Mouse (Mus musculus): ENCODE data around the gene Pga5. TPM values are rescaled to one million over a fixed set of nuclear protein-coding genes. Genes with fewer than 3 reads are reported as not detected.
A peak's percentile ranks its signal among the peaks of the same experiment; 100 is the strongest.

Pga5 gene
- polyA plus RNA-seq, 1 experiment, result 0.04 TPM

DNA sequence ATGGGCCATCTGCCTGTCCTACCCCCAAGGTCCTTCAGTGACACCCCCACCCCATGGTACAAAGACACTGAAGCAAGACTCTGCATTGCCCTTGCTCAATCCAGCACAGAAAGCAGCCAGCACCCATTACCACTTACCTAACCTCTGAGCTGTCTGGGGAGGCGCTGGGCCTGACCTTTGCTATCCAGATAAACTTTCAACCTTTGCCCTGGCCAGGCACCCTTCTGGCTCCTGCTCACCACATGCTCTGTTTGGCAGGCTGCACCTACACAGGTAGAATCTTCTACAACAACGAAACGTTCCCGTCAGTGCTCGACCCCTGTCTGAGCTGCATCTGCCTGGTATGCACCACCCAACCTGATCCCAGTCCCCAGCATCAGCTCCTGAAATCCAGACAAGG lies 20.1 kb downstream of the Pga5 start:
- TF ChIP-seq SRF (IDR thresholded peaks at IDR 0.05; ENCODE audit: control insufficient read depth, insufficient read length, low read depth) (no peak), TCF3 (IDR thresholded peaks at IDR 0.05; ENCODE audit: insufficient read length, low read depth) (no peak), E2F4 (IDR thresholded peaks at IDR 0.05; ENCODE audit: insufficient read depth) (no peak), MAX (IDR thresholded peaks at IDR 0.05; ENCODE audit: low read depth) (no peak), POLR2AphosphoS2 (IDR thresholded peaks at IDR 0.05; ENCODE audit: insufficient read length, low read depth) (no peak), POLR2A (IDR thresholded peaks at IDR 0.05; ENCODE audit: insufficient read length, low read depth) (no peak), CEBPB (IDR thresholded peaks at IDR 0.05; ENCODE audit: insufficient read depth, poor library complexity, severe bottlenecking) (no peak), TCF12 (IDR thresholded peaks at IDR 0.05; ENCODE audit: insufficient read depth, poor library complexity, severe bottlenecking) (no peak), REST (IDR thresholded peaks at IDR 0.05; ENCODE audit: insufficient read depth, insufficient read length) (no peak), MYOG (IDR thresholded peaks at IDR 0.05; ENCODE audit: control insufficient read depth in 1 of 3, insufficient read depth in 1 of 3, insufficient read length in 2 of 3, low read depth in 2 of 3) (no peak), USF1 (IDR thresholded peaks at IDR 0.05; ENCODE audit: low read depth) (no peak), MYOD1 (IDR thresholded peaks at IDR 0.05; ENCODE audit: control insufficient read depth in 1 of 3, insufficient read length in 2 of 3, low read depth in 2 of 3) (no peak)
- Histone ChIP-seq H3K79me2 (ENCODE audit: control insufficient read depth, insufficient read depth) (no peaks in the 10 kb centered on the region), H3K27me3 (ENCODE audit: control insufficient read depth, insufficient read depth, insufficient read length) (no peaks in the 10 kb centered on the region), H3ac (ENCODE audit: control insufficient read depth, insufficient read length) (no peak overlapping the region), H3K4me3 (no peak overlapping the region), H3K4me2 (ENCODE audit: low read depth) (no peak overlapping the region), H3K36me3 (ENCODE audit: control insufficient read depth, insufficient read depth) (no peaks in the 10 kb centered on the region)

DNA sequence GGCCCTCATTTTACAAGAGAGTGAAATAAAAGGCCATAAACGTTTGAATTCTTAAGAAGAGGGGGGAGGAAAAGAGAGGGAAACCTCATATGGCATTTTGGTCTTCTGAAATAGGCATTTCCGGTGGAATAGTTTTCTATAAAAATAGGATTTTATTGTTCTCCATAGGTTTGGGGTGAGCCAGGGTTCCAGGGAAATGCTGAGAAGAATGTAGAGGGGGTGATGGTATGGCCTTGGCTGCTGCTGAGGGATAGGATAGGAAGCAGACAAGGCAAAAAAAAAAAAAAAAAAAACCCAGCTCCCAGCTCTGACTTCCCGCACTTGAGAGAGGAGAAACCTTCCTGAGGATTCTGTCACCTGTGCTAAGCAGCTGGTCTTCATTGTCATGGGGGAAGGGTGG lies 21.8 kb downstream of the Pga5 start:
- Histone ChIP-seq H3K79me2 (ENCODE audit: control insufficient read depth, insufficient read depth) (no peaks in the 10 kb centered on the region), H3K27me3 (ENCODE audit: control insufficient read depth, insufficient read depth, insufficient read length) (no peaks in the 10 kb centered on the region), H3K36me3 (ENCODE audit: control insufficient read depth, insufficient read depth) (no peaks in the 10 kb centered on the region), H3K4me3 (no peak overlapping the region), H3ac (ENCODE audit: control insufficient read depth, insufficient read length) (no peak overlapping the region), H3K4me2 (ENCODE audit: low read depth) (no peak overlapping the region)
- TF ChIP-seq POLR2A (IDR thresholded peaks at IDR 0.05; ENCODE audit: insufficient read length, low read depth) (no peak), CEBPB (IDR thresholded peaks at IDR 0.05; ENCODE audit: insufficient read depth, poor library complexity, severe bottlenecking) (no peak), POLR2AphosphoS2 (IDR thresholded peaks at IDR 0.05; ENCODE audit: insufficient read length, low read depth) (no peak), USF1 (IDR thresholded peaks at IDR 0.05; ENCODE audit: low read depth) (no peak)

- Histone ChIP-seq H3ac (ENCODE audit: control insufficient read depth, insufficient read length) (no peak overlapping the region), H3K27me3 (ENCODE audit: control insufficient read depth, insufficient read depth, insufficient read length) (no peaks in the 10 kb centered on the region), H3K4me2 (ENCODE audit: low read depth) (no peak overlapping the region), H3K79me2 (ENCODE audit: control insufficient read depth, insufficient read depth) (no peaks in the 10 kb centered on the region), H3K36me3 (ENCODE audit: control insufficient read depth, insufficient read depth) (no peaks in the 10 kb centered on the region), H3K4me3 (no peak overlapping the region)
- TF ChIP-seq CEBPB (IDR thresholded peaks at IDR 0.05; ENCODE audit: insufficient read depth, poor library complexity, severe bottlenecking) (no peak), POLR2AphosphoS2 (IDR thresholded peaks at IDR 0.05; ENCODE audit: insufficient read length, low read depth) (no peak), MYOD1 (IDR thresholded peaks at IDR 0.05; ENCODE audit: control insufficient read depth in 1 of 3, insufficient read length in 2 of 3, low read depth in 2 of 3) (no peak)
Observed at GRCm38 (mm10) chr19:10648156-10648555, 29.7 kb downstream of the Pga5 start.

DNA sequence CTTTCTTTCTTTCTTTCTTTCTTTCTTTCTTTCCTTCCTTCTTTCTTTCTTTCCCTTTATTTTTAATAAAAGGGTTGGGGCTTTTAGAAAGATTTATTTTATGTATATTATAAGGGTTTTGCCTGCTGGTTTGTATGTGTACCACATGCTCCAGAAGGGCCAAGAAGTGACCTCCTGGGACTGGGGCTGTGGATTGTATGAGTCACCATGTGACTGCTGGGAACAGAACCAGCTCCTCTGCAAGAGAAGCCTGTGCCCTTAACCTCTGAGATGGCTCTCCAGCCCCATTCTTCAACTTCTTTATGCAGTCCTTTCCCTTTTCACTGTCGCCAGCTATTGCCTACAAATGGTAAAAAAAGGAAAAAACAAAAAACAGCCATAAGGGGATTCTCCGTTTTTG lies 32.3 kb downstream of the Pga5 start:
- Histone ChIP-seq H3K4me3 (no peak overlapping the region), H3K36me3 (ENCODE audit: control insufficient read depth, insufficient read depth) (no peaks in the 10 kb centered on the region), H3K79me2 (ENCODE audit: control insufficient read depth, insufficient read depth) (no peaks in the 10 kb centered on the region), H3K27me3 (ENCODE audit: control insufficient read depth, insufficient read depth, insufficient read length) (no peaks in the 10 kb centered on the region), H3ac (ENCODE audit: control insufficient read depth, insufficient read length) (no peak overlapping the region), H3K4me2 (ENCODE audit: low read depth) (no peak overlapping the region)
- TF ChIP-seq CEBPB (IDR thresholded peaks at IDR 0.05; ENCODE audit: insufficient read depth, poor library complexity, severe bottlenecking), result no peak
- TF ChIP-seq MAX (IDR thresholded peaks at IDR 0.05; ENCODE audit: low read depth), result no peak
- TF ChIP-seq REST (IDR thresholded peaks at IDR 0.05; ENCODE audit: insufficient read depth, insufficient read length), result no peak
- no peak for TF ChIP-seq TCF3 (IDR thresholded peaks at IDR 0.05; ENCODE audit: insufficient read length, low read depth)
- TF ChIP-seq USF1 (IDR thresholded peaks at IDR 0.05; ENCODE audit: low read depth), result peak; percentile 23
- TF ChIP-seq E2F4 (IDR thresholded peaks at IDR 0.05; ENCODE audit: insufficient read depth), result no peak
- no peak for TF ChIP-seq TCF12 (IDR thresholded peaks at IDR 0.05; ENCODE audit: insufficient read depth, poor library complexity, severe bottlenecking)
- TF ChIP-seq MYOD1 (IDR thresholded peaks at IDR 0.05; ENCODE audit: control insufficient read depth in 1 of 3, insufficient read length in 2 of 3, low read depth in 2 of 3), result no peak

GRCm38 (mm10) chr19:10640589-10641378 lies 37.1 kb downstream of the Pga5 start:
- Histone ChIP-seq H3K4me3 (no peak overlapping the region), H3K79me2 (ENCODE audit: control insufficient read depth, insufficient read depth) (no peaks in the 10 kb centered on the region), H3K4me2 (ENCODE audit: low read depth) (peak overlapping the region; percentile 24), H3K36me3 (ENCODE audit: control insufficient read depth, insufficient read depth) (no peaks in the 10 kb centered on the region), H3ac (ENCODE audit: control insufficient read depth, insufficient read length) (no peak overlapping the region), H3K27me3 (ENCODE audit: control insufficient read depth, insufficient read depth, insufficient read length) (no peaks in the 10 kb centered on the region)
- TF ChIP-seq MYOG (IDR thresholded peaks at IDR 0.05; ENCODE audit: control insufficient read depth in 1 of 3, insufficient read depth in 1 of 3, insufficient read length in 2 of 3, low read depth in 2 of 3) (no peak), CEBPB (IDR thresholded peaks at IDR 0.05; ENCODE audit: insufficient read depth, poor library complexity, severe bottlenecking) (no peak), POLR2AphosphoS2 (IDR thresholded peaks at IDR 0.05; ENCODE audit: insufficient read length, low read depth) (no peak), MYOD1 (IDR thresholded peaks at IDR 0.05; ENCODE audit: control insufficient read depth in 1 of 3, insufficient read length in 2 of 3, low read depth in 2 of 3) (peak in 2 of 3 experiments; percentile 86 to 89)
